Comparison of ENCODE assay signal across 8 mouse cellular contexts in the genomic region with DNA sequence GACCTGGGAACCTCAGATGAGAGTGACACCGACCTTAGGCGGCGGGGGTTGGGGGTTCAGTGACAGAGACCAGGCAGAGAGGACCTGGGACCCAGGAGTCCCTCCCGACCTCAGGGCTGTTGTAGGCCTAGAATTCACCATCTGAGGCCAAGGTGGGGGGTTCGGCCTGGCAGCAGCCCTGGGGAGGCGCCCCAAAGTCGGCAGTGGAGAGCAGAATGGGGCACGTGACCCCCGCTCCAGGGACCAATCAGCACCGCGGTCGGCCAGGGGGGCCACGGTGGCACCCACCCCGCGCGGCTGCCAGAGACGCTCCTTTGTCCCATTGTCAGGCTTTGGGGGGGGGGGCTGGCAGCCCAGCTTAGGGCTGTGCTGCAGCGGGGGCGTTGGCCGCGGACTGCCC. TPM values are rescaled to one million over a fixed set of nuclear protein-coding genes. Genes with fewer than 3 reads are reported as not detected.
DNase-seq lines count a peak whose midpoint lies in the region; ATAC-seq and TF ChIP-seq lines count a peak whose summit lies in the region.

No protein-coding gene starts in this region.

- no peaks in the 10 kb centered on the region for H3K36me3 ChIP-seq in heart, embryonic 11.5 days (ENCODE audit: control insufficient read depth, insufficient read depth, low read length)
- H3K36me3 ChIP-seq in CH12.LX (replicated peaks in 1 of 2; ENCODE audit: control insufficient read depth in 1 of 2, insufficient read depth in 1 of 2, low read length in 1 of 2) = no peaks in the 10 kb centered on the region
- H3K36me3 ChIP-seq in embryonic facial prominence, embryonic 13.5 days = no peaks in the 10 kb centered on the region
- H3K36me3 ChIP-seq in limb, embryonic 14.5 days (ENCODE audit: control insufficient read depth, insufficient read depth, low read length) = no peaks in the 10 kb centered on the region

- no peaks in the 10 kb centered on the region for H3K9me3 ChIP-seq in heart, embryonic 11.5 days (replicated peaks; ENCODE audit: control insufficient read depth, low read length)
- no peaks in the 10 kb centered on the region for H3K9me3 ChIP-seq in CH12.LX (replicated peaks; ENCODE audit: low read length)
- no peaks in the 10 kb centered on the region for H3K9me3 ChIP-seq in embryonic facial prominence, embryonic 13.5 days
- H3K9me3 ChIP-seq in limb, embryonic 14.5 days (ENCODE audit: control insufficient read depth, low read length) = no peaks in the 10 kb centered on the region

- H3K27me3 ChIP-seq in heart, embryonic 11.5 days (ENCODE audit: control insufficient read depth, insufficient read depth, low read length) = peaks cover 77% of the 10 kb centered on the region
- peaks cover 95% of the 10 kb centered on the region for H3K27me3 ChIP-seq in CH12.LX (replicated peaks)
- peaks cover 80% of the 10 kb centered on the region for H3K27me3 ChIP-seq in embryonic facial prominence, embryonic 13.5 days
- H3K27me3 ChIP-seq in limb, embryonic 14.5 days (ENCODE audit: control insufficient read depth, insufficient read depth, low read length) = peaks cover 52% of the 10 kb centered on the region

- no peak for TF ChIP-seq CTCF in CH12.LX (conservative IDR thresholded peaks at IDR 0.05 in 1 of 2, IDR thresholded peaks at IDR 0.05 in 1 of 2; ENCODE audit: low read depth in 2 of 2, low read length in 2 of 2)

- ATAC-seq in heart, embryonic 11.5 days (replicated peaks; ENCODE audit: insufficient number of reproducible peaks, low FRiP score, low TSS enrichment) = no peak
- no peak for ATAC-seq in embryonic facial prominence, embryonic 13.5 days (ENCODE audit: insufficient number of reproducible peaks, insufficient read depth, low FRiP score, low TSS enrichment, low read depth)
- no peak for ATAC-seq in limb, embryonic 14.5 days (ENCODE audit: low FRiP score, low read depth)

- dilution Hi-C loops in CH12.LX (cut with MboI; ENCODE audit: extremely low pct_ligation_motif_present, extremely low pct_unique_long_range_greater_than_20kb, low sequenced_read_pairs) = no loop called here

- H3K79me2 ChIP-seq in CH12.LX (replicated peaks; ENCODE audit: control insufficient read depth, extremely low read depth, insufficient read depth, poor library complexity, severe bottlenecking) = no peaks in the 10 kb centered on the region

- H3K27ac ChIP-seq in heart, embryonic 11.5 days (ENCODE audit: low read depth, low read length) = no peak overlapping the region
- H3K27ac ChIP-seq in CH12.LX (ENCODE audit: insufficient read depth, low read depth) = no peak overlapping the region
- no peak overlapping the region for H3K27ac ChIP-seq in embryonic facial prominence, embryonic 13.5 days
- H3K27ac ChIP-seq in limb, embryonic 14.5 days (replicated peaks; ENCODE audit: low read depth, low read length) = no peak overlapping the region

- H3K4me3 ChIP-seq in heart, embryonic 11.5 days (ENCODE audit: low read depth, low read length) = peak overlapping the region; percentile 67
- no peak overlapping the region for H3K4me3 ChIP-seq in CH12.LX (replicated peaks in 1 of 3; ENCODE audit: low read depth in 2 of 3, low read length in 2 of 3, poor library complexity in 1 of 3)
- peak overlapping the region; percentile 75 for H3K4me3 ChIP-seq in embryonic facial prominence, embryonic 13.5 days
- peak overlapping the region; percentile 72 for H3K4me3 ChIP-seq in limb, embryonic 14.5 days (replicated peaks; ENCODE audit: low read length)

- TF ChIP-seq EP300 in CH12.LX (IDR thresholded peaks at IDR 0.05; ENCODE audit: low read length) = no peak

- no peak overlapping the region for H3K9ac ChIP-seq in heart, embryonic 11.5 days (ENCODE audit: low read depth, low read length)
- no peak overlapping the region for H3K9ac ChIP-seq in CH12.LX (ENCODE audit: insufficient read depth, low read depth)
- H3K9ac ChIP-seq in embryonic facial prominence, embryonic 13.5 days = peak overlapping the region; percentile 77
- peak overlapping the region; percentile 66 for H3K9ac ChIP-seq in limb, embryonic 14.5 days (ENCODE audit: low read depth, low read length, severe bottlenecking)

- WGBS in heart, embryonic 11.5 days (ENCODE audit: insufficient replicate concordance) = 8% methylated on average over 16 of the region's 21 CpGs
- WGBS in embryonic facial prominence, embryonic 13.5 days = 8% methylated on average over 20 of the region's 21 CpGs
- WGBS in limb, embryonic 14.5 days = 6% methylated on average over 8 of the region's 21 CpGs

- TF ChIP-seq POLR2A in CH12.LX (IDR thresholded peaks at IDR 0.05; ENCODE audit: low read depth, low read length) = no peak
- TF ChIP-seq POLR2A in limb, embryonic 14.5 days (IDR thresholded peaks at IDR 0.05; ENCODE audit: borderline replicate concordance, extremely low read depth, insufficient read depth, insufficient read length) = no peak

- TF ChIP-seq RAD21 in CH12.LX (IDR thresholded peaks at IDR 0.05; ENCODE audit: low read depth, low read length) = no peak

- no peak for DNase-seq in heart, adult 9 months (ENCODE audit: low spot score in 2 of 2)
- no peak for DNase-seq in CH12.LX (ENCODE audit: extremely low read depth)
- no peak for DNase-seq in limb, embryonic 14.5 days (ENCODE audit: low spot score)
- no peak for DNase-seq in urinary bladder, adult 18-20 months (ENCODE audit: low spot score in 2 of 2)
- DNase-seq in left cerebral cortex, adult 11 months (ENCODE audit: low spot score) = no peak
- no peak for DNase-seq in adrenal gland, postnatal 14 days

- in situ Hi-C loops in CH12.LX (cut with MboI; ENCODE audit: low pct_ligation_motif_present, low pct_unique_long_range_greater_than_20kb, low sequenced_read_pairs) = no loop called here

- H3K4me2 ChIP-seq in heart, embryonic 11.5 days = peak overlapping the region; percentile 98
- H3K4me2 ChIP-seq in CH12.LX (ENCODE audit: insufficient read depth, low read depth, poor library complexity, severe bottlenecking) = peak overlapping the region; percentile 85
- peak overlapping the region; percentile 96 for H3K4me2 ChIP-seq in embryonic facial prominence, embryonic 13.5 days
- peak overlapping the region; percentile 98 for H3K4me2 ChIP-seq in limb, embryonic 14.5 days (replicated peaks; ENCODE audit: low read depth, low read length, severe bottlenecking)

- peaks cover 20% of the 10 kb centered on the region for H3K4me1 ChIP-seq in heart, embryonic 11.5 days (ENCODE audit: control insufficient read depth, insufficient read depth, low read length)
- H3K4me1 ChIP-seq in CH12.LX (ENCODE audit: control insufficient read depth in 1 of 2, insufficient read depth in 2 of 2) = peaks cover 7 to 47% of the 10 kb centered on the region in 2 experiments; a peak in 3 of 4 replicates
- peaks cover 35% of the 10 kb centered on the region for H3K4me1 ChIP-seq in embryonic facial prominence, embryonic 13.5 days
- H3K4me1 ChIP-seq in limb, embryonic 14.5 days (ENCODE audit: control insufficient read depth, insufficient read depth, low read length) = peaks cover 15% of the 10 kb centered on the region; the same call in 1 of the 2 replicates

RNA-seq across cellular contexts. Expression of gene Sema6b, which starts 0.8 kb away (rescaled TPM):
- 0.11 and 0.33 TPM in 2 replicates for polyA plus RNA-seq in heart, embryonic 11.5 days (2014; fragmentation: Nextera tagmentation; extraction: Ambion mirVana)
- total RNA-seq in CH12.LX (2012; rRNA removed) (1.5 and 2.2 TPM in 2 replicates), CH12.LX (2014; rRNA removed) (0.71 and 0.78 TPM in 2 replicates)
- 1.3 TPM in 2 replicates for polyA plus RNA-seq in CH12.LX (2012; ENCODE audit: insufficient read length, low read depth)
- polyA plus RNA-seq in embryonic facial prominence, embryonic 13.5 days (2015; fragmentation: Nextera tagmentation; extraction: Ambion mirVana) = 2.4 and 2.5 TPM in 2 replicates
- 10.5 and 13.4 TPM in 2 replicates for polyA plus RNA-seq in limb, embryonic 14.5 days (2012; rRNA removed)
- polyA plus RNA-seq in limb, embryonic 14.5 days (2014; fragmentation: Nextera tagmentation; extraction: Ambion mirVana) = 3.1 and 3.8 TPM in 2 replicates
- 11.9 and 15.2 TPM in 2 replicates for total RNA-seq in adrenal gland, postnatal 14 days (2021)

RNA-seq across cellular contexts. Expression of gene Lrg1, which starts 17.6 kb away (rescaled TPM):
- polyA plus RNA-seq in heart, embryonic 11.5 days (2014; fragmentation: Nextera tagmentation; extraction: Ambion mirVana) = not detected in 2 replicates
- total RNA-seq in CH12.LX (2012; rRNA removed) (not detected in 2 replicates), CH12.LX (2014; rRNA removed) (not detected in 2 replicates)
- not detected in 2 replicates for polyA plus RNA-seq in CH12.LX (2012; ENCODE audit: insufficient read length, low read depth)
- polyA plus RNA-seq in embryonic facial prominence, embryonic 13.5 days (2015; fragmentation: Nextera tagmentation; extraction: Ambion mirVana) = 0.24 and 0.30 TPM in 2 replicates
- polyA plus RNA-seq in limb, embryonic 14.5 days (2012; rRNA removed) = 0.27 and 0.29 TPM in 2 replicates
- 0.43 and 0.51 TPM in 2 replicates for polyA plus RNA-seq in limb, embryonic 14.5 days (2014; fragmentation: Nextera tagmentation; extraction: Ambion mirVana)
- 58.3 and 63.2 TPM in 2 replicates for total RNA-seq in adrenal gland, postnatal 14 days (2021)

RNA-seq across cellular contexts. Expression of gene Plin5, which starts 22.0 kb away (rescaled TPM):
- polyA plus RNA-seq in heart, embryonic 11.5 days (2014; fragmentation: Nextera tagmentation; extraction: Ambion mirVana) = 0.18 and 0.33 TPM in 2 replicates
- 0.04 TPM in 1 of 2 replicates, not detected in the other for total RNA-seq in CH12.LX (2012; rRNA removed)
- not detected in 2 replicates for total RNA-seq in CH12.LX (2014; rRNA removed)
- polyA plus RNA-seq in CH12.LX (2012; ENCODE audit: insufficient read length, low read depth) = not detected in 2 replicates
- polyA plus RNA-seq in embryonic facial prominence, embryonic 13.5 days (2015; fragmentation: Nextera tagmentation; extraction: Ambion mirVana) = 0.17 and 0.30 TPM in 2 replicates
- not detected in 2 replicates for polyA plus RNA-seq in limb, embryonic 14.5 days (2012; rRNA removed)
- 0.10 and 0.17 TPM in 2 replicates for polyA plus RNA-seq in limb, embryonic 14.5 days (2014; fragmentation: Nextera tagmentation; extraction: Ambion mirVana)
- total RNA-seq in adrenal gland, postnatal 14 days (2021) = 91.4 and 109 TPM in 2 replicates

RNA-seq across cellular contexts. Expression of gene Tnfaip8l1, which starts 22.9 kb away (rescaled TPM):
- polyA plus RNA-seq in heart, embryonic 11.5 days (2014; fragmentation: Nextera tagmentation; extraction: Ambion mirVana) = 4.7 and 6.0 TPM in 2 replicates
- total RNA-seq in CH12.LX (2012; rRNA removed) (1.9 and 2.4 TPM in 2 replicates), CH12.LX (2014; rRNA removed) (2.0 and 2.6 TPM in 2 replicates)
- polyA plus RNA-seq in CH12.LX (2012; ENCODE audit: insufficient read length, low read depth) = 1.6 and 1.9 TPM in 2 replicates
- 13.8 and 13.9 TPM in 2 replicates for polyA plus RNA-seq in embryonic facial prominence, embryonic 13.5 days (2015; fragmentation: Nextera tagmentation; extraction: Ambion mirVana)
- 9.3 and 10.3 TPM in 2 replicates for polyA plus RNA-seq in limb, embryonic 14.5 days (2012; rRNA removed)
- polyA plus RNA-seq in limb, embryonic 14.5 days (2014; fragmentation: Nextera tagmentation; extraction: Ambion mirVana) = 11.6 and 11.7 TPM in 2 replicates
- total RNA-seq in adrenal gland, postnatal 14 days (2021) = 8.2 and 8.6 TPM in 2 replicates

RNA-seq across cellular contexts. Expression of gene Plin4, which starts 29.8 kb away (rescaled TPM):
- polyA plus RNA-seq in heart, embryonic 11.5 days (2014; fragmentation: Nextera tagmentation; extraction: Ambion mirVana) = 0.10 and 0.11 TPM in 2 replicates
- total RNA-seq in CH12.LX (2012; rRNA removed) (0.04 TPM in 2 replicates), CH12.LX (2014; rRNA removed) (not detected in 2 replicates)
- polyA plus RNA-seq in CH12.LX (2012; ENCODE audit: insufficient read length, low read depth) = 0.04 TPM in 1 of 2 replicates, not detected in the other
- polyA plus RNA-seq in embryonic facial prominence, embryonic 13.5 days (2015; fragmentation: Nextera tagmentation; extraction: Ambion mirVana) = 0.07 and 0.10 TPM in 2 replicates
- polyA plus RNA-seq in limb, embryonic 14.5 days (2012; rRNA removed) = 0.04 and 0.09 TPM in 2 replicates
- 0.07 and 0.11 TPM in 2 replicates for polyA plus RNA-seq in limb, embryonic 14.5 days (2014; fragmentation: Nextera tagmentation; extraction: Ambion mirVana)
- total RNA-seq in adrenal gland, postnatal 14 days (2021) = 76.6 and 87.5 TPM in 2 replicates

Comparison
In these comparisons a context has a peak if more than half of its experiments do, and no peak if none do; other contexts are left out.
1. H3K4me3 ChIP-seq: peak in heart, embryonic 11.5 days (single experiment), embryonic facial prominence, embryonic 13.5 days (single experiment) and limb, embryonic 14.5 days (single experiment); none in CH12.LX (0 of 3).
2. H3K9ac ChIP-seq: peak in embryonic facial prominence, embryonic 13.5 days (single experiment) and limb, embryonic 14.5 days (single experiment); none in heart, embryonic 11.5 days (single experiment) and CH12.LX (single experiment).
3. Peak in every context shown above with its lines, with median percentiles within 50 percentile points of each other: H3K4me2 ChIP-seq.